Mouse (Mus musculus) 3T3-L1 (cell line): ENCODE results near the gene Samd8.

ENCODE experiments used
- DNase-seq: peaks from one replicate; pipeline ENCODE4 v3.0.0-alpha.2; 2015; ENCODE audit warnings: low read depth, low spot score

The Samd8 gene

GRCm38 (mm10) chr14:21750008-21750880, at the start of gene Samd8:
Gene Samd8, plus strand, starts transcription at chr14:21750531.
- DNase-seq = peak; percentile 68

- DNase-seq = no peak
These were observed 47.6 kb upstream of the Samd8 start for GRCm38 (mm10) chr14:21702691-21703090.

- DNase-seq = no peak
These were observed 47.1 kb upstream of the Samd8 start for GRCm38 (mm10) chr14:21703255-21703654.

GRCm38 (mm10) chr14:21705462-21705861, 44.9 kb upstream of the Samd8 start:
- DNase-seq = no peak

GRCm38 (mm10) chr14:21706759-21707571, 43.4 kb upstream of the Samd8 start:
- peak; percentile 80 for DNase-seq

- DNase-seq = no peak
These were observed 40.8 kb upstream of the Samd8 start for GRCm38 (mm10) chr14:21709545-21709944.

GRCm38 (mm10) chr14:21711231-21711630, 39.1 kb upstream of the Samd8 start:
- DNase-seq = peak; percentile 25

DNA sequence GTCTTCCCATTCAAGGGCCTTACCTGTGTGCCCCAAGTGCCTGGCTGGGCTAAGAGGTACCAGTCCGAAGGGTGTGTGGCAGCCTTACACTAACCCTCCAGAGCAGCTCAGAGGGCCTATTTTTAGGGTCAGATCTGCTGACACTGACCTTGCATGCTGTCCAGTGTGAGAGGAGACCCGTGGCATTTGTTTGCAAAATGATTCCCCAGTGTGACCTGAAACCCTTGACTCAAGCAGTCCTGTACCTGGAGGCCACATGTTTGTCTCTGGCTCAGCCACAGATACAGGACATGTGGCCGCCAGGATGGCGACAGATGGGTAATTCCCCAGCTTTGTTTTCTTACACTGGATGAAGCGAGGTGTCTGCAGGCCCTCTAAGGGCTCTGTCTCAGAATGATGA, 35.8 kb upstream of the Samd8 start, which contains the start of gene Dupd1:
Gene Dupd1 (minus strand): TSS at position 91 of the 400 bp plus-strand sequence.
- no peak for DNase-seq

- DNase-seq = no peak
These were observed 30.5 kb upstream of the Samd8 start for GRCm38 (mm10) chr14:21719646-21720383.

- peak; percentile 36 for DNase-seq
These were observed 29.7 kb upstream of the Samd8 start for GRCm38 (mm10) chr14:21720430-21721205.

DNA sequence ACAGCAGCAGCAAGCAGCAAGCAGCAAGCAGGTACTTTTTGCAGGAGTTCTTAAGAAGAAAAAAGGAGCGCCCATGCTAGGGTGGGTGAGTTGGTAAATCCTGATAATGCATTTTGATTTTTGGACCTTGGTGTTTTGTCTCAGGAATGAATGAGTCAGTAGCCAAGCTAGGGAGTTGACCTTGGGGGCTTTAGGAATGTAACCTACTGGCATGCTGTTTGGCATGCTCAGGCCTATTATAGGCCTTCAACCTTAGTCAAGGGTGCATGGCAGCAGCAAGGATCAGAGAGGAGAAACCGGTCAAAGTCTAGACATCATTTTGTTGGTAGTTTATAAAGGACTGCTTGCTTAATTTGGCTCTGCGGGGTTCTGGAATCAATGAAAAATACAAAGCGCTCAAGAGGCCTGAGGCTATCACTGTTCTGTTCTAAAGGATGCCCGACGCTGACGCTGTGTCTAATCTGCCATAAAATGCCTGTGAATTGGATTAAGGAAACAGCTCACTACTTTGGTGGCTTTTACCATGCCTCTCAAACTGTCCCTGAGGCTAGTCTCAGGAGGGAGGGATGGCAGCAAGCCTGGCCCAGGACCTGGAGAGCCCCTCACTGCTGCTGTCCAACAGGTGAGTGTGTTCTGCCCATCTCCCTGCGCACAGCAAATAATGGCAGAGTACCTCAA, 28.2 kb upstream of the Samd8 start:
- no peak for DNase-seq

GRCm38 (mm10) chr14:21729031-21729732, 21.1 kb upstream of the Samd8 start:
- no peak for DNase-seq

DNA sequence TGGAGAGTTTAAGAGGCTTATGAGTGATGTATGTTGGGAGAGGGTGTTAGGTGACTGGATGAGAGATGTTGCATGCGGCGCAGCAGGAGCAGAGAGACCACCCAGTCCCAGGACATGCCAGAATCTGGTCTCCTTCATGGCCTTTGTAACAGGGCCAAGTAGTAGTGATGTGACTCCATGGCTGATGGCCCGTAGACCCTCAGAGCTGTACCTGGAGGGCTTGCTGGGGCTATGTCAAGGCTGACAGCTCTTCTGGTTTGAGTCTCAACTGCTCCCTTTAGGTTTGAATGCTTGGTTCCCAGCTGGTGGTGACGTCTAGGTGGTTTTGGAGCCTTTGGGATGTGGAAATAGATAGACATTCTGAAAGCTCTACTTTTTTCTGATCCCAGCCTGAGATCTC, 20.4 kb upstream of the Samd8 start:
- no peak for DNase-seq

- no peak for DNase-seq
These were observed 17.0 kb upstream of the Samd8 start for GRCm38 (mm10) chr14:21733131-21733905.

- no peak for DNase-seq
These were observed 10.0 kb upstream of the Samd8 start for GRCm38 (mm10) chr14:21740345-21740744.

DNA sequence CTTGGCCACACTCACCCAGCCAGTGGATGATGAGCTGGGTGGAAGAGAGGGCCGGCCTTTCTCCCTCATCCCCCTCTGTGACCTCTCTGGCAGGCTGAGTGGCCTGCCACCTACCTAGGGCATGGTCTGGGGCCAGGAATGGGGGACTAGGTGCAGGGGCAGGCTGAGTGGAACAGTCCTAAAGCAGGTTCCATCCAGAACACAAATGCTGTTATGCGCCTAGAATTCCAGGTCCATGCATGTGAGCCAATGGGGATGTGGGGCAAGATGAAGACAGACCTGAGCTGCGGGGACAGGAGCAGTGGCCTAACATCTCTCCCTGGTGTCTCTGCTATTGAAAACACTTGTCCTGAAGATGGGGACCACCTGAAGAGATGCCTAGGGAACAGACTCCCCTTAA, 9.0 kb upstream of the Samd8 start:
- DNase-seq = no peak

GRCm38 (mm10) chr14:21741786-21742185, 8.5 kb upstream of the Samd8 start:
- peak; percentile 81 for DNase-seq

DNA sequence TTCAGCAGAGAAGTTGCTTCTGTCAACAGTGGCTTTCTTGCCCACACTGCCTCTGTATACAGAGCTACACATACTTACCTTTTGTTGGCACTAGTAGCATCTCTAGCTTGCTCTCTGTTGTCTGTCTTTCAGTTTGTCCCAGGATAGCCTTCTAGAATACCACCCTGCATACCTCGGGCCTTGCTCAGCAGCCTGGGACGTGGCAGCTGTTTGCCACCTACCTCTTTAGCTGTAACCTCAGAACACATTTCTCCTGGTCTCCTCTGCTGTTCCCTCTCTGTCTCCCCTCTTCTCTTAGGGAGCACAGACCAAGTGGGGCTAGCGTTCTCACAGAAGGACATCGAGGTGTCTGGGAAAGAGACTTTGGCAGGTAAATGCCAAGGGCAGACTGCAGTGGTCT, 7.9 kb upstream of the Samd8 start:
- no peak for DNase-seq

GRCm38 (mm10) chr14:21744169-21744568, 6.2 kb upstream of the Samd8 start:
- no peak for DNase-seq
